Mouse (Mus musculus) liver, adult 2 months (tissue): ENCODE results near the gene Pigk.

Experiments
- CTCF ChIP-seq: fragments of 200-500 bp; IDR thresholded peaks from 2 replicates; pipeline ENCODE4 v1.5.1; 2011; ENCODE audit warnings: low read depth, low read length, control low read depth
- POLR2A ChIP-seq: fragments of 200-500 bp; IDR thresholded peaks from 2 replicates; pipeline ENCODE4 v1.6.1; 2011; ENCODE audit warnings: low read length, control low read depth; ENCODE audit not compliant: insufficient read depth; ENCODE audit errors: extremely low read depth

DNA sequence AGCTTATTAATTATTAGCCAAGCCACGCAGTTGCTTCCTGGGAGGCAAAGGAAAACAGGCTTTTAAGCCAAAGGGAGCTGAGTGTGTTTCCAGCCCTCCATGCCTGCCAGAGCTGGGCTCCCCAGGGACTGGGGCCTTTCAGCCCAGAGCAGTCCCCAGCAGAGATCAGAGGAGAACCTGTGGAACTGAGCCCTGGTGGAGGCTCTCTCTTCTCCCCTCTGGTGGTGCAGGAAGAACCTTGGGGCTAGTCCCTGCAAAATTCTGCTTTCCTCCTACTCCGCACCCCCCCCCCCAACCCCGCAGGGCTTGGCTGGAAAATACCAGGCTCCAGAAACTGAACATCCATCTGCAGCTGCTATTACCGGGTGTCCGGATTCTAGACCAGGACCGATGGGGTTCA is 266.5 kb downstream of the Pigk start:
- TF ChIP-seq CTCF (no peak), POLR2A (no peak)
